Mouse (Mus musculus) skeletal muscle tissue, adult 2 months (tissue): Measurements from ENCODE around the gene Tm9sf4.

Experiments
- DNase-seq: peaks from one replicate; pipeline ENCODE4 v3.0.0-alpha.2; 2012; ENCODE audit warnings: low read depth, low spot score

Tm9sf4 gene

GRCm38 (mm10) chr2:153259030-153259863 lies 98.1 kb downstream of the Tm9sf4 start:
- no peak for DNase-seq
